Mouse (Mus musculus): ENCODE data around the gene 7420426K07Rik.

Gene 7420426K07Rik

DNA sequence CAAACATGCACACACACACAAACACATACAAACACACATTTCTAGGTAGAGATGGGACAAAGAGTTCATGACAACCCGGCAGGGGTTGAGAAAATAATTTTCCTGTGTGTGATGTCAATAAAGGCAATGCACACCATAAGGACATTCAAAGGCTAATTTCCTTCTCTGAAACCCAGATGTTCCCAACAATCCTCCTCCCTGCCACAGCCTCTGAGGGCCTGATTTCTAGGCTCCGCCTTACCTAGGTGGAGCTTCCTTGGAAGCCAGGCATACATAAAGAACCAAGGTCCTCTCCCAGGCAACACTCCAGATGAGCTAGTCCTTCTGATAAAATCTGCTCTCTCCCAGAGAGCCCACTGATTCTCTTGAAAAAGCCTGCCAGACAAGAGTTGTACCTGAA lies at the start of gene 7420426K07Rik:
7420426K07Rik (plus strand) TSS at position 301 of the 400 bp plus-strand sequence.
- no peak for DNase-seq (ENCODE audit: extremely low spot score)

DNA sequence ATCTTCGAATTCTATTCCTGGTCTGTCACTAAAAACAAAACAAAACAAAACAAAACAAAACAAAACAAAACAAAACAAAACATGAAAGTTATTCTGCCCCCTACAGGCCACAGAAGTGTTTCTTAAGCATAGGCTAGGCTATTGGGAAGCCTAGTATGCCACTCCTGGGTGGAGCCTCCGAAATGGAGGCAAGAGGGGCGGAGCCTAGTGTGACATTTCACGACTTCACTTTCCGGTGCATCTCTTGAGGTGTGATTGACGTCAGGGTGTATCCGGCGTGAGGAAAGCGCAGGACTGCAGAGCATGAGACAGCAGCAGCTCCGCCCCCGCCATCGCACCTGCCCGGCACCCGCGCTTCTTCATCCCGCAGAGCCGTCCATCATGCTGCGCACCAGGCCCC lies 46.7 kb upstream of the 7420426K07Rik start, which contains the start of gene Prr23a2:
Prr23a2 (plus strand) TSS at position 285 of the 400 bp plus-strand sequence.
- DNase-seq (ENCODE audit: extremely low spot score) = no peak

DNA sequence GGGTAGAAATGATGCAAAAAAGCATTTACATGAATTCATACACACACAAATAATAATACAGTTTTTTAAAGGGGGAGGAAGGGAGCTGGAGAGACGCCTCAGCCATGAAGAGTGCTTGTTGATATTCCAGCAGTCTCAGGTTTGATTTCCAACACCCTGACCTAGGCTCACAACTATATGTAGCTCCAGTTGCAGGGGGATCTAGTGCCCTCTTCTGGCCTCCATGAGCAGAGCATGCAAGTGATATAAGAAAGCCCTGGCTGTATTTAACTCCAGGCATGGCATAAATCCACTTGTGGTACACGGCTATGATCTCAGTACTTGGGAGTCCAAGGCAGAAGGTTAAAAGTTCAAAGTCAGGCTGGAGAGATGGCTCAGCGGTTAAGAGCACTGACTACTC lies 39.5 kb upstream of the 7420426K07Rik start:
- DNase-seq (ENCODE audit: extremely low spot score) = no peak

DNA sequence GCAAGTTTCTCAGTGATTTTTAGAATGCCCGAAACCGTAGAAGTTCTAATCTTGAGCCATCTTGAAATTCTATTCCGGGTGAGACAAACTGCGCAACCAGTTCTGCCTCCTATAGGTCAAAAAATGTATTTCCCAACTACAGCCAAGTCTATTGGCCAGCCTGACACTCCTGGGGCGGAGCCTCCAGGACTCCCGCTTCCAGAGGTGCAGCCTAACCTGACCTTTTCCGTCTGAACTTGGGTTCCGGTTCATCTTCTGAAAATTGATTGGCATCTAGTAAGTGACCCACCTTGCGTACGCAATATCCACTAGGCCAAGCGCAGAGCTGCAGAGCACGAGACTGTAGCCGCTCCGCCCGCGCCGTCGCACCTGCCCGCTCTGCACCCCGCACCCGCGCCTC lies 38.3 kb upstream of the 7420426K07Rik start, which contains the start of gene Prr23a3:
Prr23a3 (plus strand) TSS at position 197 of the 400 bp plus-strand sequence.
- DNase-seq (ENCODE audit: extremely low spot score) = no peak

DNA sequence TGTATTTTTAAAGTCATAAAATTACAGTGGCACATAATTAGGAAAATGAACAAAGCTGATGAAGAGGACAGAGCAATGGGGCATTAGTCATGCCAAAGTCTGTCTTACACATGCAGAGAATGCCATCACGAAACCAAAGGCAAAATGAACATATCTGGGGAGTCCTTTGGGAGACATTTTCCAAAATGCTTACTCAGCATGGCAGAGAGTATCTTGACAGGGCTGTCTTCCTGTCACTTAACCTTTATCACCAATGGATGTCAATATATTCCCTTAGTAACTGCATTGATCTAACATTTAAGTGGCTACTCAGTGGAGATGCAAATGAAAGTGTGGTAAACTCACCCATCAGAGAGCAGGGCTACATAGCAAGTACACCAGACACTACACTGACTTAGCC lies 1.4 kb upstream of the 7420426K07Rik start:
- no peak for DNase-seq (ENCODE audit: extremely low spot score)

DNA sequence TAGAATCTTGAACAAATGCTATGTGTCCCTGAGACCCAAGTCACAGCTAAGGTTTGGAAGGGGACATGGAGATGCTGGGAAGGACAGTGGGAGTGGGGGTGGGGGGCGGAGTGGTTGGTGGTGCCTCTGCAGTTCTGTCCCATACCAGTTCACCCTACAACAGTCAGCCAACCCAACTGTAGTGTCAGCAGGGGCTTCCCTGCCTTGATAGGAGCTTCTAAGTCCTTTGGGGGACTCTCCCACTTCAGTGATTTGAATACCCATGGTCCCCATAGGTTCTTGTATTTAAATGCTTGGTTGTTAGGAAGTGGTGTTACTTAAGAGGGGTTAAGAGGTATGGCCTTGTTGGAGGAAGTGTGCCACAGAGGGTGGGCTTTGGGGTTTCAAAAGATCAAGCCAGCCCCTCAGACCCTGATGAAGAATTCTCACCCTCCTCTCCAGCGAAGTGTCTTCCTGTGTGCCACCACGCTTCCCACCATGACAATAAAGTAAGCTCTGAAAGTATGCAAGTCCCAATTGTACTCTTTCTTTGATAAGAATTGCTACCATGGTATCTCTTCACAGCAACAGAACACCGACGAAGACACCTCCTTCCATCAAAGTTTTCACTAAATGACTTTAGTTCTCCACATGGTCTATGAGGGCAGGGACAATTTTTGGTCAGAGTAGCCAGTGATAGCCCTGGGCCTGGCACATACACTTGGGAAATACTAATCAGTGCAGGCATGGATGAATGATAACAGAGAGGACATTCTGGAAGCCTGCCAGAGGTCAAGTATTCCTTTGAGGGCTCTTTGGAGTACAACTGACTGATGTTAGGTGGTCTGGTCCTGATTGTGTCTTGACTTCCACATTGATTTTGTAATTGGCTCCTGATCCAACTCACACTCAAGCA lies 18.0 kb downstream of the 7420426K07Rik start:
- no peak for DNase-seq (ENCODE audit: extremely low spot score)

DNA sequence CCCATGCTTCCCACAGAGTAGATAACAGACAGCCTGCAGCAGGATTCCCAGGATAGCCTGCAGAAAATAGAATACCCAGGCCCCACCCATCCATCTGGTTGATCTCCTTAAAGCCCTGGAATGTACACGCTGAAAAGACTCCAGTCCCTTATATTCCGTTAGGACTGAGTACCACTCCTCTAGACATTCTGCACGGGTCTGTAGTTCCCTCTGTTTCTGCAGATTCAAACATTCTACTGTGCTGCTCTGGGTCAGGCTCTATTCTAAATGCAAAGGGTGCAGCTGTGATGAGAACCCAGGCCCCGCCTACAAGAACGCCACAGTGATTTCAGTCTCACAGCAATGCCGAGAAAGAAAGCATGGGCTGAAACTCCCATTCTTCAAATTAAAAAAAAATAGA lies 20.2 kb downstream of the 7420426K07Rik start:
- no peak for DNase-seq (ENCODE audit: extremely low spot score)

DNA sequence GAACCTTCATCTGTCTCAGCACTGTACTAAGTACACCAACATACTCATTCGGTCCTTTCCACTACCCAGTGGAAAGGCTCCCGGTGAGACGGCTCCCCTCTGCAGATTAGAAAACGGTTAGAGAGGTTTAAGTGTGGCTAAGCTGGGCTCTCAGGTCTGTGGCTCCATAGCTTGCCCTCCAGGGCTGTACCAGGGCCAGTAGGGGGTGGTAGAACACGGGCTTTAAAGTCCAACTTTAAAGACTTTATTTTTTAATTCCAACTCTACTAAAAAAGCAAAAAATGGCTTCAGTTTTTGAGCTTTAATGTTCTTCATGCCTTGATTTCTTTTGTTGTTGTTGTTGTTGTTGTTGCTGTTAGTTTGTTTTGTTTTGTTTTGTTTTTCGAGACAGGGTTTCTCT lies 21.3 kb downstream of the 7420426K07Rik start:
- no peak for DNase-seq (ENCODE audit: extremely low spot score)

DNA sequence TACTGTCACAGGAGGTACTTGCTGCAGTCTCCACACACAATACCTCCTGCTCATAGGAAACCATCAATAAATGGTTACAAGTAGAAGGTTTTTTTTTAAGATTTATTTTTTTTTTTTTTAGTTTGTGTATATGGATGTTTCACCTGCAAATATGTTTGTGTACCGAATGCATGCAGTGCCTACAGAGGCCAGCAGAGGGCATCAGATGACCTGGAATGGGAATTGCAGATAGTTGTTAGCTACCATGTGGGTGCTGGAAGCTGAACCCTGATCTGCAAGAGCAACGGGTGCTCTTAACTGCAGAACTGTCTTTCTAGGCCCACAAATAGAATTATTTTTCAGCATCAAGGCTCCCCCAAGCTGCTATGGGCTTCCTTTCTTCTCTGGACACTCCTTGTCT lies 26.6 kb downstream of the 7420426K07Rik start:
- no peak for DNase-seq (ENCODE audit: extremely low spot score)

DNA sequence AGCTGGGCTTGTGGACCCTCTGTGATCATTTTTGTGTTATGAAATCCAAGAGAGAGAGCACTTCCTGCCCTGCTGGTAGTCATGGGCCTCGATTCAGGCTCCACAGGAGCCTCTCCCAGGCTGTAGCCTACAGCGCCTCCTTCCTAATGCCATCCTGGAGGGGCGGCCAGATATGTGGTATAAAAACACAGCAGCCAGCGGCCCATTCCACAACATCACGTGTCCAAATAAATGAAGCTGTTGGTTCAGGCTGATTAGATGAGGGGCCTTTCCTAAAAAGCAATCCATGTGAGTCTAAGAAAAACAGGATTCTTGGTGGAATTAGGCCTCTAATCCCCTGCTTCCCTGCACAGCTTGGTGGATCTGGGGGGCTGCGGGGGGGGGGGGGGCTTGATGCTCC lies 30.0 kb downstream of the 7420426K07Rik start:
- DNase-seq (ENCODE audit: extremely low spot score) = no peak

DNA sequence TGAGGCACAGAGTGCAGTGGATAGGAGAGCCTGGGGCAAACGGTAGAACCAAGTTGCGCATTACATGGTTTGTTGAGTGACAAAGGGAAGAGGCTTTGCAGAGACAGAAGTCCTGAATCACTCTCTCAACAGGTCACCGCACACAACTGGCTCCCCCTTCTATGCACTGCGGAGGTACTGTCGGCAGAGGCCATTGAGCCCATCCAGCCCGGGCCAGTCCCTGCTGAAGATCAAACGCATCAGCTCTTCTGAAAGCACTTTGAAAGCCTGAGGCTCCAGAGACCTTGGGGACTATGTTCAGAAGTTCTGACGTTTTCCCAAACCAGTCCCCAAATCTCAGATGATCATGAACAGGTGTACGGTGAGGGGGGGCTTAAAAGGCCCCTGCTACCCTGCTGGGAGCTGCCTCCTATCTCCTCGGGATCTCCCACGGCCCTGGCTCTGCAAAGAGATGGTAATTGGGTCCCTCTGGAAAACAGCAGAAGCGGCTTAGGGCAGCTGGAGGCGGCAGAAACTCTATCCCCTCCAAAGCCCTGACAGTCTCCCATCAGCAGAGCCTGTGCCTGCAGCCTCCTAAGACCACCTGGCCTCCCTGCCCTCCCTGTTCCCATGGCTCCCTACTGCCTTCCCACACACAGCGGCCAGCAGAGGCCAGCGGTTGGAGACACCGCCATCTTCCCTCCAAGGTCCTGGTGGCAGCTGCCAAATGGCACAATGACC lies 32.4 kb downstream of the 7420426K07Rik start:
- no peak for DNase-seq (ENCODE audit: extremely low spot score)

DNA sequence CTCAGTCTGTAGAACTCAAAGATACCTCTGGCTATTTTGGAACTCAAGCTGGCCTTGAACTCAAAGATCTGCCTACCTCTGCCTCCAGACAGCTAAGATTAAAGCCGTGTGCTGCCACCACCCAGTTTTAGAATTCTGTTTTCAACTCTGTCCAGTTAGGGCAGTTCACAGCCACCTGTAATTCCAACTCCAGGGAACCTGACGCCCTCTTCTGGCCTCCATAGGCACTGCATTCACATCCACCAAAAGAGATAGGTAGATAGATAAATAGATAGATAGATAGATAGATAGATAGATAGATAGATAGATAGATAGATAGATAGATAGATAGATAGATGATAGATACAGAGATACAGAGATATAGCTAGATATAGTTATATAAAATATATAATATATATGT lies 36.4 kb downstream of the 7420426K07Rik start:
- DNase-seq (ENCODE audit: extremely low spot score) = no peak

DNA sequence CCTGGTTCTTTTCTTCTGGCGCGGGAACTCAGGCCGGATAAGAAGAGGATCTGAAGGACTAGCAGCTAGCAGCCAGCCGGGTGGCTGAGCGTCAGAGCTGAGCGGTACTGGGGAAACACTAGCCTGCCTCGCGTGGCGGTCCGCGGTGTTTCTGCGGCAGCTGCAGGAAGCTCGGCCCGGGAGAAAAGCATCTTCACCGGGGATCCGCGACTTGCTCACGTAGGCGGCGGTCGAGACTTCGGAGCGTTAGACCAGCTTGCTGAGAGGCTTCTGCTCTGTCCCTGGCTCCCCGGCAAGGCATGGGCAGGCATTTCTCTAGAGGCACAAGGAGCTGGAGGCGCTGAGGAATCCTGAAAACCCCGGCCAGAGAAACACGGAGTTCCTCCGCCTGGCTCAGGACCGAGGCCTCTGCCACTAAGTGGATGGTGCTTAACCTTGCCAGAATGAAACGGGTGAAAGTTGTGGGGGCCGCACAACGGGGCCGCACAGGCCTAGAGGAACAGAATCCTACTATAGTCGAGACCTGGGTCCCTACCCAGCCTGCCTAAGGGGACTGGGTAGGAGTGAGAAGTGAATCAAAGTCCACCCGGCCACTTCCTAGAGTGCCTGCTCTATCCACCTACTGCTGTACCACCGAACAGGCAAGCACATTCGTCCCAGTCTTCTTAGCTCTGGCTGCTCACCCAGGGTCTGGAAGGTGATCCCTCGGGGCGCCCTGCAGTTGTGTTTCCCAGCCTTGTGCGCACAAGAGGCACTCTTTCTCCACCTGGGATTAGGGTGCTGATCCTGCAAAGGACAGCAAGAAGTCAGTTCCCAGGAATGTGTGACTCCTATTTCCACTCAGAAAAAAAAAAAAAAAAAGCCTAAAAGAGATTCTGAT lies 49.5 kb downstream of the 7420426K07Rik start:
- DNase-seq (ENCODE audit: extremely low spot score) = no peak

DNA sequence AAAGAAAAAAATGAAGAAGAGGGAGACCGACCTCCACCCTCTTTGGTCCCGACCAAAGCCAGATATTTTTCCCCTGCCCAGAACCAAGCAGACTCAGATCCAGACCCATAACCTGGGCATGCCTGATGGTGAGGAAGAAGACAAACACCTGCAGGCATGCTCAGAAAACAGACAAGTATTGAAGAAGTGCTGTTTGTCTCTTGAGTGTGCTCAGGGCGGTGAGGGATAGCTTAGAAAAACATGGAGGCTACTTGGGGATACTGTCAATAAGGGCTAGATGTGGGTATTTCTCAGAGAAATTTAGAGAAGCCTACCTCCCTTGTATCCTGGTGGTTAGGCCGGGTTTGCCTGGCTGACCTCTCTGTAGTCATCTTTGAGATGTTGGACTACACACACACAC lies 50.4 kb downstream of the 7420426K07Rik start:
- DNase-seq (ENCODE audit: extremely low spot score) = no peak

DNA sequence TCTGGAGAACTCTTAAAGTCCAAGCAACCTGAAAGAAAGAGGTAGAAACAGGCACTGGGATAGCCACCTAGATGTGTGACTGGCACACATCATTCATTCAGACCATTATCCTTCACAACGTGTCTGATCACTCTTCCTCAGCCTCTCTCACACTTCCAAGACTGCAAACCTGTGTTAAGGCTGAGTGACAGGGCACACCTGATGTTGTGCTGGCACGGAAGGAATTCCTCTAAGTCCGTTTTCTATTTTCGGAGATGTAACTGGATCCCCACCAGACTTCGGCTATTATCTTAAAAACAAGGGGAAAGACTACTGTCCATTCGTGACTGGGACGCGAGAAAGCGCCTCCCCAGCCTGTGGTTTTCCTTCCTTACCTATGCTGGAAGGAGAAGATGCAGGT lies 50.9 kb downstream of the 7420426K07Rik start:
- no peak for DNase-seq (ENCODE audit: extremely low spot score)
